Mouse (Mus musculus): ENCODE data around the gene Tll2. TPM values are rescaled to one million over a fixed set of nuclear protein-coding genes. Genes with fewer than 3 reads are reported as not detected.

Tll2 gene
- polyA plus RNA-seq, 1 experiment from 2014 or later = 0.03 TPM

DNA sequence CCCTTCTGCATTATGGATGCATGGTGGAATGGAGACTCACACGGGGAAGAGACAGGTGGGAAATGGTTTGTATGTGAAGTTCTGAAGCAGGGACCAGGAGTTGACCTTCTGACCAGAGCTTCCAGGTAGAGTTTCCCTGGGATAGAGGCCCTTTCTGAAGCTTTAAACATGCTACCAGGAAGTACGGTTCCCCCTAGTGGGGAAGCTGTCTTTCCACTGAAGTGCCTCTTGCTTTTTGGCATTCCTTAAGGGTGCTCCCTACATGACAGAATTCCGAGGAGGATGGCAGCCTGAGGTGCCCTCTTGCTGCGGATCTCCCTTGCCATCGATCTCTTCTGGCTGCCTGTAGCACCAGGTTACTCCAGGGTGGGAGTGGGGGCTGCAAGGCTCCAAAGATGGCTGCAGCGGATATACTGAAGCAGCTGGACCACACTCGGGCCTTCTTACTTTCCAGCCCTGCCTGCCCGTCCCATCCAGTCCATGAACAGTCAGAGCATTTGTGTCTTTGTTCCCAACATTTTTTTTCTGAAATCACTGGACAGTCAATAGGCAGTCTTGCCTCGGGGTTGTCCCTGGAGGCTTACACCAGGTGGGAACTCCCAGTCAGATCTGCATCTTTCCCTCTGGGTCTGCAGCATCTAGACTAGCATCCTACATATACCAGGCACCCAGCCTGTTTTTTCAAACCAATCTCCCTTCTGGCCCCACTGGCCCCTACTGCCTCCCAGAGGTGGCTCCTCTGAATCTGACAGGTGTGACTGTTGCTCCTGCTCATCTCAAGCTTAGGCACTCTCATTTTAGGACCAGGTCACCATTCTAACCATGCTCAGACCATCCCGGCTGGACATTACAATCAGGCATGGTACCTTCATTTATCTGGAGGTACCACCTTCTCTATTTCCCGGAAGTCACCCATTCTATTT lies 2.2 kb downstream of the Tll2 start:
- ChIA-PET POLR2A (no interaction called here), CTCF (interaction anchor here (1.0 to 1.6 kb wide), 3 partner anchors 8 to 33 kb away, joined by 3 to 6 read pairs (median 3); no protein-coding TSS in a partner anchor)
- peaks cover 48% of the 10 kb centered on the region for H3K27me3 ChIP-seq
- no peak for DNase-seq (ENCODE audit: low read depth, low spot score)
- no peak for TF ChIP-seq CTCF (IDR thresholded peaks at IDR 0.05)
- ATAC-seq = no peak
- in situ Hi-C loops (cut with MboI; ENCODE audit: low pct_unique_long_range_greater_than_20kb) = no loop called here

DNA sequence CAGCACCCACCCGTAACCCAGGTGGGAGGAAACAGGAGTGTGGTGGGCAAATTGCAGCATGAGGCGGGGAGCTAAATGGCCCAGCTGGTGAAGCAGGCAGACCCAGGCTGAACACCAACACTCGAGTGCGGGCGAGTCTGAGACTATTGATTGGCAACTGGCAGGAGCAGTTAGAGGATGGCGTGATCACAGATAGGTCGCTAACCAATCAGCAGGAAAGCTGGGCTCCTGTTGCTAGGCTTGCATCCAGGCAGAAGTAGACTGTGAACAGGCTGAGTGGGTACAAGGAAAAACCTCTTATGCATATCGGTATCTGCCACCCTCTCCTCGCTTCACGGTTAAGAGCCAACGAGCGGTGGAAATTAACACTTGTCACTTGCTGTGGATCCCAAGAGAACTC lies 9.0 kb downstream of the Tll2 start:
- no peak for DNase-seq (ENCODE audit: low read depth, low spot score)
- no peak for ATAC-seq
- H3K27me3 ChIP-seq = peaks cover 72% of the 10 kb centered on the region
- in situ Hi-C loops (cut with MboI; ENCODE audit: low pct_unique_long_range_greater_than_20kb) = loop anchor here (5.0 kb wide), 1 partner anchor 100 kb away; no protein-coding TSS in a partner anchor
- CTCF ChIA-PET = no interaction called here
- POLR2A ChIA-PET = no interaction called here
- TF ChIP-seq CTCF (IDR thresholded peaks at IDR 0.05) = no peak

DNA sequence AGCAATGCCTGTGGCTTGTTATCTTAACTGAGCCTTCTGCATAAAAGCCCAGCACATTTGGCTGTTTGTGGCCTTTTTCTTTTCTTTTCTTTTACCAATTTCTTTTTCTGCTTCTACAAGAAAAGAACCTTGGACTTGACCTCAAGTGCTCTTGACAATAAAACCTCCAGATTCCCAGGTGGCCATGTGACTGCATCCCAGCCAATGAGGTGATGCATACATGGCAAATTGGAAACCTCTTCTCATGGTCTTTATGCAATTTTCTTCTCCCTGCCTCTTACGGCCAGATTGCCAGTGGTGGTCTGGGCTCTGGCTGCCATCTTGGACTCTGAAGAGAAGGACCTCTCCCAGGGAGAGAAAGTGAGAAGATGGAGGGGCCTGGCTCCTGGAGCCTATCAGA lies 13.3 kb downstream of the Tll2 start:
- in situ Hi-C loops (cut with MboI; ENCODE audit: low pct_unique_long_range_greater_than_20kb) = no loop called here
- POLR2A ChIA-PET = no interaction called here
- ATAC-seq = peak; percentile 12

DNA sequence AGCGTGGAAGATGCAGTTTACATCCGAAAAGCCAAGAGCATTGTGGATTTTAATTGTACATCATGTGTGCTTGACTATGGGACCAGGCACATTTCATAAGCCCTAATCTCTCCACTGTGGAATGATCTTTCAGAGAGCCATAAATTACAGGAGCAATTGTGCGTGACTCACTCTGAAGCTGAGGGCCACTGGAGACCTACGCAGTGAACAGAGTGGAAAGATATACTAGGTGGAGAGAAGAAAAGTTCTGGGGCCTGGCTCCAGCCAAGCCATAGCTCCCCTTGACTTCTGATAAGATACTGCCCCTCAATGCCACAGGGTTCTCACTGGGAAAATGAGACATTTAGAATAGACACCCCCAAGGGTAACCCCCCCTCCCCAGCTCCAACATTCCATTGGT lies 13.7 kb downstream of the Tll2 start:
- DNase-seq (ENCODE audit: low read depth, low spot score) (no peak), ATAC-seq (peak; percentile 45)
- TF ChIP-seq CTCF (IDR thresholded peaks at IDR 0.05) = no peak
- CTCF ChIA-PET = no interaction called here
- H3K27me3 ChIP-seq = peaks cover 61% of the 10 kb centered on the region
- in situ Hi-C loops (cut with MboI; ENCODE audit: low pct_unique_long_range_greater_than_20kb) = no loop called here
- POLR2A ChIA-PET = no interaction called here

More for the DNA sequence above, 13.3 kb downstream of the Tll2 start:
- peaks cover 60% of the 10 kb centered on the region for H3K27me3 ChIP-seq
- no peak for TF ChIP-seq CTCF (IDR thresholded peaks at IDR 0.05)
- DNase-seq (ENCODE audit: low read depth, low spot score) = no peak
- CTCF ChIA-PET = no interaction called here

DNA sequence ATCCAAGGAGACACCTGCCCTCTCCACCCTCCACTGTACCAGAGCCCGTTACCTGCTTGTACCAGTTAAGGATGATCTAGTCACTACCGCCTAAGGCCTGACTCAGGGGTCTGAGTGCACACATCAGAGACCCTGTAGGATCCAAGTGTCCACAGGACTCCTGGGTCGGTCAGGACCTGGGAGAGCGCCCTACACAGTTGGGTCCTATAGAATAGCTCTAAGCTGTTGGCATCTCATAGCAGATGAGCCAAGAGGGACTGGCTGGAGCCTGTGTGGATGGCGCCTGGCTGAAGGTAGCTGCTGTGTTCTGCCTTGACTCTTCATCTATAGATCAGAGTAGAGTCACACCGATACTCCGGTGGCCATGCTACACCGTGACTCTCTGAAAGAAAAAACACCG lies 14.9 kb downstream of the Tll2 start:
- ChIA-PET POLR2A (no interaction called here), CTCF (no interaction called here)
- no peak for TF ChIP-seq CTCF (IDR thresholded peaks at IDR 0.05)
- no peak for ATAC-seq
- in situ Hi-C loops (cut with MboI; ENCODE audit: low pct_unique_long_range_greater_than_20kb) = no loop called here
- no peak for DNase-seq (ENCODE audit: low read depth, low spot score)
- H3K27me3 ChIP-seq = peaks cover 64% of the 10 kb centered on the region

DNA sequence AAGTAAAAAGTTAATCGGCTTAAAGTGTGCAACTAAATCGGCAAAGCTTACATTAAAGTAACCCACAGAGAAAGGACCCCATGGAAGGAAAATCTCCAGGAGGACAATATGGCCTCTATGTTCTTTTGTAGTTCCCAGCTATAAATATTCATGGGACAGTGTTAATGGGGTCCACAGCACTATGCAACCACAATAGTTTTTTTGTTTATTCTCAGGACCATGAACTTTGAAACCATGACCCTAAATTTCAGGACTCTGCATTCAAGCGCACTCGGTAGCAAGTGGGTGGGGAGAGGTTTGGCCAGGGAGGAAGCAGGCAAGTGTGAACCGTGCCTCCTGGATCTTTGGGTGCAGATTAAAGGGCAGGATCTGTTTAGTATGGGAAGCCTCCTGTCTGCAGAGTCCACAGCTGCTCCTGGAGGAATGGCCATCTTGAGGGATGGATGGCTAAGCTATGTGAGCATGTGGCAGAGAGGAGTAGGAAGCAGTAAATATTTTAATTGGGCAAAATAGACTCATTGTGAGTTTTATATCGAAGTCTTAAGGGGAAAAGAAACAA lies 15.7 kb downstream of the Tll2 start:
- no peak for ATAC-seq
- ChIA-PET CTCF (no interaction called here), POLR2A (no interaction called here)
- H3K27me3 ChIP-seq = peaks cover 61% of the 10 kb centered on the region
- no peak for DNase-seq (ENCODE audit: low read depth, low spot score)
- no peak for TF ChIP-seq CTCF (IDR thresholded peaks at IDR 0.05)
- in situ Hi-C loops (cut with MboI; ENCODE audit: low pct_unique_long_range_greater_than_20kb) = no loop called here

DNA sequence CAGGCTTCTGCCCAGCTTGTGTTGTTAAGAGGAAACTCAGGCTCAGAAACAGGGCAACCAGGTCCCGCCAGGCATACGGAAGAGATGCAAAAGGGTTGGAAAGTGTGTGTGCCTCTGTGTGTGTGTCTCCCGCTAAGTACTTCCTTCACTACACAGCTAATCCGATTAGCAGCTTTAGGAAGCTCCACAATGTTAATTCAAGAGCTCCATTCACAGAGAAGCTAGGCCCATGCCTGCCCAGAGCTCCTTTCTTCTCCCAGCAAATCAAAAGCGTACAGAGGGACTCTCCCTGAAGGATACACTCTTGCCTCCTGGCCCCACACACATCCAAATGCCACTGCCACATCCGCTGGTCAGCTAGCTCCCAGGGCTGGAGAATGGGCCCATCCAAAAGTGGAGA lies 29.3 kb downstream of the Tll2 start:
- in situ Hi-C loops (cut with MboI; ENCODE audit: low pct_unique_long_range_greater_than_20kb) = no loop called here
- TF ChIP-seq CTCF (IDR thresholded peaks at IDR 0.05) = no peak
- DNase-seq (ENCODE audit: low read depth, low spot score) = no peak
- peaks cover 77% of the 10 kb centered on the region for H3K27me3 ChIP-seq
- ChIA-PET POLR2A (no interaction called here), CTCF (no interaction called here)
- no peak for ATAC-seq

DNA sequence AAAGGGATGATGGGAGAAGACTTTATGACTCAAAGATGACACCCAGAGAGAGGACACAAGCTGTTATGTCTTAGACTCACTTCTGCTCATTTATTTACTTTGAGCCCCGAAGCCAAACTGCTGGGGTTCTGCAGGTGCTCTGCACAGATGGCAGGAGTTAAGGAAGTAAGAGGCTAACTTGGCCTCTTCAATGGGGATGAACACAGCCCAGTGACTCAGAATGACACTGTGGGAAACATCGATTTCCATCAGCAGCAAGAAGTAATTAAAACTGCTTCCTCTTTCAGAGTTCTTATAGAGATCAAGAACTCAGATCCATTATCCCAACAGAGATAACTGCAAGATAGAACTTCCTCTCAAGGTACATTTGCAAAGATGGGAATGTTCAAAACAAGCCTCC lies 29.8 kb downstream of the Tll2 start:
- peaks cover 74% of the 10 kb centered on the region for H3K27me3 ChIP-seq
- ChIA-PET CTCF (no interaction called here), POLR2A (no interaction called here)
- TF ChIP-seq CTCF (IDR thresholded peaks at IDR 0.05) = no peak
- in situ Hi-C loops (cut with MboI; ENCODE audit: low pct_unique_long_range_greater_than_20kb) = no loop called here
- ATAC-seq (no peak), DNase-seq (ENCODE audit: low read depth, low spot score) (no peak)

DNA sequence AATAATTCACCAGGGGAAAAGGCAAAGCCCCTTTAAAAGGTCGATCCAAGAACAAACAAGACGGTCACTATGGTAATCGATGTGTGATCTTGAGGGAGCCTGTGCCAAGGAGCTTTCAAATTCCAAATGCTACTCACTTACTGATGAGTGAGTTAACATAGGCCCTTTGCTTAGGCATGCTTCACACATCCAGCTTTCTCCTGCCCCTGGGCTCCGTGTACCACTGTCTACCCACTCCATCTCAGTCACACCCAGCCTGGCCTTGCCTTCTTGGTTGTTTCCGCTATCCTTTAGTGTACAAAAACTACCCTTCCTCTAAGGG lies 40.8 kb downstream of the Tll2 start:
- CTCF ChIA-PET = no interaction called here
- in situ Hi-C loops (cut with MboI; ENCODE audit: low pct_unique_long_range_greater_than_20kb) = no loop called here

DNA sequence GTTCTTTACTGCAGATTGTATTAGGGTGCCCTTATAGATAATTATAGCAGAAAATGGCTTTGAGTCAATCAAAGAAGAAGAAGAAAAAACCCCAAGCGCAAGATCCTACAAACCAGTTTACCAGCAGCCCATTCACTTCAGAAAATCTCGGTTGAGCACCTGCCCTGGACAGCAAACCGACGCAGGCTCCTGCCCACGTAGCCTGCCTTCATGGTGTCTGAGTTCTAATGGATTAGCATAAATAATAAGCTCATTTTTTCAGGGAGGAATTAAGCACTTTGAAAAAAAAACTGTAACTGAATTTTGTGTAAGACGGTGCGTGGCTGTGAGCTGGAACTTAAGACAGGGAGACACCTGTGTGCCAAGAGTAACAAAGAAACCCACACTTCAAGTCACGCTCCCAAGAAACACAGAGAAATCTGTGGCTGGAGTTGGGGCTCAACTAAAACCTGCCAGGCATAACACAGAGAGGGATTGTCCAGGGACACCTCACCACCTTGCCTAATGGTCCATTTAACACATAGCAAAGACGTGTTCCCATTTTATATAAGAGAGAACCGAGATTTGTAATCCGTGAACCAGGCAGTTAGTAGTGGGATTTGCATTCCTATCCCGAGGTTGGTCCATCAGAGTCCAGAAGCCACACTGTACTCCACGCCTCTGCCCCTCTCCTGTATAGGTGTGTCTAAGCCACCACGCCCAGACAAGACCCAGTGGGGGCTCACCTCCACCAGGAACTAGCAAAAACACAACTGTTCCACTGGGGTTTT lies 41.3 kb downstream of the Tll2 start:
- in situ Hi-C loops (cut with MboI; ENCODE audit: low pct_unique_long_range_greater_than_20kb) = no loop called here
- no peak for DNase-seq (ENCODE audit: low read depth, low spot score)
- CTCF ChIA-PET = no interaction called here
- no peak for TF ChIP-seq CTCF (IDR thresholded peaks at IDR 0.05)
- no peak for ATAC-seq
- POLR2A ChIA-PET = no interaction called here
- H3K27me3 ChIP-seq = peaks cover 64% of the 10 kb centered on the region

More for the DNA sequence above, 40.8 kb downstream of the Tll2 start:
- DNase-seq (ENCODE audit: low read depth, low spot score) (no peak), ATAC-seq (no peak)
- POLR2A ChIA-PET = no interaction called here
- peaks cover 66% of the 10 kb centered on the region for H3K27me3 ChIP-seq
- TF ChIP-seq CTCF (IDR thresholded peaks at IDR 0.05) = no peak

DNA sequence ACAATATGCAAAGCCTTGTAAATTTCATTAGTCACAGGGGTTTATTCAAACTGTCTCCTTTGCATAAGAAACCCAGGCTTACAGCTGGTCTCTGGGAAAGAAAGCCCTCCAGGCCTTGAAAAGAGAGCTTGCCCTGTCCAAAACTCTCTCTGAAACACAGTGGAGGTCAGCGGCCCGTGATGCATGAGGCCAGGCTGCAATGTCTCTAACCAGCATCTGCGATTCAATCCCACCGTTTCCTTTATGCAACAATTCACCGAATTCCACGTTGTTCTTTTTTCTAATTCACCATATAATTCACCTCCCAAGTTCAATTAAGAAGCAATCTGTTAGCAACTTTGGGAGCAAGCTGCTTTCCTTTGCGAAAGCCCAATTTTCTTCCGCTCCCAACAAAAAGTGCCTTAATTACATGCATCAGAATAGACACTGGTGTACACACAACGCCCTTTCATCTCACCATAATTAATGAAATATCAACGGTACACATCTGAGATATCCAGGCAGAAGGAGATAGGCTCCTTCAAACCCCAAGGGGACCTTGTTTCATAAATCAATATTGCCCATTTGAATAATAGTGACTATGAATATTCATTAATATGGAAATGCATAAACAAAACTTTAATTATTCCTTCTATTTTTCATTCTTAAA lies 42.1 kb downstream of the Tll2 start:
- DNase-seq (ENCODE audit: low read depth, low spot score) (no peak), ATAC-seq (no peak)
- TF ChIP-seq CTCF (IDR thresholded peaks at IDR 0.05) = no peak
- peaks cover 59% of the 10 kb centered on the region for H3K27me3 ChIP-seq
- in situ Hi-C loops (cut with MboI; ENCODE audit: low pct_unique_long_range_greater_than_20kb) = no loop called here
- CTCF ChIA-PET = no interaction called here
- POLR2A ChIA-PET = no interaction called here

All from Patski (cell line).